Mouse (Mus musculus): ENCODE measurements at regions not wholly inside any gene's neighbourhood (a gene's known extent, or its start where the extent isn't known, plus 50 kb on each side); places are given as distances from the start of the nearest gene placed in this dataset.

DNA sequence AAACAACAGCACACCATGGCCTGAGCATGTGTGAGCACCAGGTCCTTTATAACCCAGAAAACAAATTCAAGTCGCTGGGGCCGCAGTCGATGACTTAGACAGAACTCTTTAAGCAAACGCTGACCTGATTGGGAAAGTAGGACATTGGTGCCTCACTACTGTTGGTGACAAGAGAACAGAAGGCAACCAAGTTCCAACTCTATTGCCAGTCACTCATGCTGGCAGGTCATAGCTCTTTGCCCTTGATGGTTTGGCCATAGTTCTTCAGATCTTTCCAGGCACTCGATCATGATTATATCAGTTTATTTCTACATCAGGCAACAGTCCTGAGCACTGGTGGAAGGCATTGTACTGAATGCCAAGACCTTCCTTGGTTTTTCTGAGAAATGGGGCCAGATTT lies 94.7 kb downstream of the Ehf start:
- Histone ChIP-seq H3K4me1 (ENCODE audit: control insufficient read depth in 1 of 2, insufficient read depth in 2 of 2) (no peaks in the 10 kb centered on the region), H3K27ac (ENCODE audit: insufficient read depth, low read depth) (no peak overlapping the region), H3K9me3 (replicated peaks; ENCODE audit: low read length) (no peaks in the 10 kb centered on the region), H3K79me2 (replicated peaks; ENCODE audit: control insufficient read depth, extremely low read depth, insufficient read depth, poor library complexity, severe bottlenecking) (no peaks in the 10 kb centered on the region), H3K4me3 (replicated peaks in 1 of 3; ENCODE audit: low read depth in 2 of 3, low read length in 2 of 3, poor library complexity in 1 of 3) (no peak overlapping the region), H3K4me2 (ENCODE audit: insufficient read depth, low read depth, poor library complexity, severe bottlenecking) (no peak overlapping the region), H3K9ac (ENCODE audit: insufficient read depth, low read depth) (no peak overlapping the region), H3K36me3 (replicated peaks in 1 of 2; ENCODE audit: control insufficient read depth in 1 of 2, insufficient read depth in 1 of 2, low read length in 1 of 2) (no peaks in the 10 kb centered on the region), H3K27me3 (replicated peaks) (peaks cover 1% of the 10 kb centered on the region)
- TF ChIP-seq MYC (IDR thresholded peaks at IDR 0.05; ENCODE audit: low read depth, low read length) (no peak), MXI1 (IDR thresholded peaks at IDR 0.05; ENCODE audit: low read depth, low read length) (no peak), MAX (IDR thresholded peaks at IDR 0.05; ENCODE audit: low read length) (no peak), USF1 (IDR thresholded peaks at IDR 0.05; ENCODE audit: low read depth, low read length) (no peak), JUN (IDR thresholded peaks at IDR 0.05; ENCODE audit: insufficient read depth, low read depth, low read length) (no peak), ZKSCAN1 (IDR thresholded peaks at IDR 0.05; ENCODE audit: borderline replicate concordance, low read depth, low read length) (no peak), BHLHE40 (IDR thresholded peaks at IDR 0.05; ENCODE audit: low read depth, low read length) (no peak), EP300 (IDR thresholded peaks at IDR 0.05; ENCODE audit: low read length) (no peak), JUND (conservative IDR thresholded peaks at IDR 0.05; ENCODE audit: low read depth, low read length) (no peak), SMC3 (IDR thresholded peaks at IDR 0.05; ENCODE audit: low read depth, low read length) (no peak), TBP (conservative IDR thresholded peaks at IDR 0.05; ENCODE audit: low read depth, low read length) (no peak), RAD21 (IDR thresholded peaks at IDR 0.05; ENCODE audit: low read depth, low read length) (no peak), POLR2A (IDR thresholded peaks at IDR 0.05; ENCODE audit: low read depth, low read length) (no peak), ETS1 (conservative IDR thresholded peaks at IDR 0.05; ENCODE audit: low read depth, low read length) (no peak), MAZ (IDR thresholded peaks at IDR 0.05; ENCODE audit: low read depth, low read length) (no peak), NRF1 (IDR thresholded peaks at IDR 0.05; ENCODE audit: low read depth, low read length) (no peak), CTCF (conservative IDR thresholded peaks at IDR 0.05 in 1 of 2, IDR thresholded peaks at IDR 0.05 in 1 of 2; ENCODE audit: low read depth in 2 of 2, low read length in 2 of 2) (no peak), RCOR1 (conservative IDR thresholded peaks at IDR 0.05; ENCODE audit: low read depth, low read length) (no peak)
- DNase-seq (ENCODE audit: extremely low read depth) = no peak
- in situ Hi-C loops (cut with MboI; ENCODE audit: low pct_ligation_motif_present, low pct_unique_long_range_greater_than_20kb, low sequenced_read_pairs) (no loop called here), dilution Hi-C loops (cut with MboI; ENCODE audit: extremely low pct_ligation_motif_present, extremely low pct_unique_long_range_greater_than_20kb, low sequenced_read_pairs) (no loop called here)

DNA sequence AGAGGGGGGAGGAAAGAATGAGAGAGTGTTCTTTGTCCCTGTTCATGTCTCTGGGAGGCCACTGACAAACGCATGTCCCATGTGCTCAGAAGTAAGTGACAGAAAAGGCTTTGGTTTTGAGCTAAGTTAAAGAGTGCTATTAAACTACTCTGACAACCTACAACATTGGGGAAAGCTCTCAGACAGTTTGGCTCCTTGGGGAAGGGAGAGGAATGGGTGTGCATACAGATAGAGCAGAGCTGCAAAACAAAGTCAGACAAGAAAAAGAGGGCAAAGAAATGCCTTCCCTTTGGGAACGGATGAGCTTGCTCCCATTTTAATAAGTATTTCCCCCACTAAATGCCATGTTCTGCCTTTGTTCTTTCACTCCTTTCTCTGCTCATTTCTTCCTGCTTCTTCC lies 94.0 kb downstream of the Ehf start:
- TF ChIP-seq RCOR1 (conservative IDR thresholded peaks at IDR 0.05; ENCODE audit: low read depth, low read length) (no peak), TBP (conservative IDR thresholded peaks at IDR 0.05; ENCODE audit: low read depth, low read length) (no peak), PAX5 (IDR thresholded peaks at IDR 0.05; ENCODE audit: low read length) (no peak)
- no peak overlapping the region for H3K9ac ChIP-seq (ENCODE audit: insufficient read depth, low read depth)
- no peak overlapping the region for H3K27ac ChIP-seq (ENCODE audit: insufficient read depth, low read depth)
- H3K36me3 ChIP-seq (replicated peaks in 1 of 2; ENCODE audit: control insufficient read depth in 1 of 2, insufficient read depth in 1 of 2, low read length in 1 of 2) = no peaks in the 10 kb centered on the region
- H3K27me3 ChIP-seq (replicated peaks) = peaks cover 1% of the 10 kb centered on the region
- in situ Hi-C loops (cut with MboI; ENCODE audit: low pct_ligation_motif_present, low pct_unique_long_range_greater_than_20kb, low sequenced_read_pairs) = no loop called here
- no peak overlapping the region for H3K4me2 ChIP-seq (ENCODE audit: insufficient read depth, low read depth, poor library complexity, severe bottlenecking)
- H3K79me2 ChIP-seq (replicated peaks; ENCODE audit: control insufficient read depth, extremely low read depth, insufficient read depth, poor library complexity, severe bottlenecking) = no peaks in the 10 kb centered on the region
- H3K4me3 ChIP-seq (replicated peaks in 1 of 3; ENCODE audit: low read depth in 2 of 3, low read length in 2 of 3, poor library complexity in 1 of 3) = no peak overlapping the region
- H3K9me3 ChIP-seq (replicated peaks; ENCODE audit: low read length) = no peaks in the 10 kb centered on the region
- DNase-seq (ENCODE audit: extremely low read depth) = no peak
- dilution Hi-C loops (cut with MboI; ENCODE audit: extremely low pct_ligation_motif_present, extremely low pct_unique_long_range_greater_than_20kb, low sequenced_read_pairs) = no loop called here
- no peaks in the 10 kb centered on the region for H3K4me1 ChIP-seq (ENCODE audit: control insufficient read depth in 1 of 2, insufficient read depth in 2 of 2)

Data from CH12.LX (cell line).